Comparison of ENCODE assay signal across 8 mouse cellular contexts in genomic region chr4:129697191-129697590, GRCm38 (mm10). TPM values are rescaled to one million over a fixed set of nuclear protein-coding genes. Genes with fewer than 3 reads are reported as not detected.
DNase-seq lines count a peak whose midpoint lies in the region; ATAC-seq and TF ChIP-seq lines count a peak whose summit lies in the region.

No protein-coding gene starts in this region.

- TF ChIP-seq CTCF in intestine, postnatal 0 days (IDR thresholded peaks at IDR 0.05; ENCODE audit: low read depth), result no peak

- H3K36me3 ChIP-seq in liver, embryonic 11.5 days (ENCODE audit: control insufficient read depth, insufficient read depth, low read length), result peaks cover 13% of the 10 kb centered on the region
- H3K36me3 ChIP-seq in embryonic facial prominence, embryonic 15.5 days, result peaks cover 20% of the 10 kb centered on the region
- H3K36me3 ChIP-seq in intestine, postnatal 0 days (ENCODE audit: control insufficient read depth, insufficient read depth), result peaks cover 10% of the 10 kb centered on the region; the same call in 1 of the 2 replicates
- H3K36me3 ChIP-seq in neural tube, embryonic 14.5 days (ENCODE audit: control insufficient read depth, insufficient read depth, low read length), result peaks cover 10% of the 10 kb centered on the region; the same call in 1 of the 2 replicates

- no peak for ATAC-seq in liver, embryonic 11.5 days (replicated peaks; ENCODE audit: low FRiP score)
- ATAC-seq in embryonic facial prominence, embryonic 15.5 days (ENCODE audit: insufficient number of reproducible peaks, low FRiP score, low TSS enrichment, low read depth), result no peak
- ATAC-seq in intestine, postnatal 0 days, result no peak
- no peak for ATAC-seq in neural tube, embryonic 14.5 days (ENCODE audit: low read depth)

- no peak for DNase-seq in liver, embryonic 11.5 days (ENCODE audit: low spot score)
- DNase-seq in liver, result no peak
- no peak for DNase-seq in left cerebral cortex, adult 9 months (ENCODE audit: low spot score in 2 of 2)
- no peak for DNase-seq in cerebellum, postnatal 10 days
- DNase-seq in cerebellum, postnatal 14 days, result no peak

- H3K27ac ChIP-seq in liver, embryonic 11.5 days (ENCODE audit: low read depth, low read length), result peak overlapping the region; percentile 78; the same call in 1 of the 2 replicates
- H3K27ac ChIP-seq in embryonic facial prominence, embryonic 15.5 days (replicated peaks), result peak overlapping the region; percentile 90
- peak overlapping the region; percentile 68; the same call in 1 of the 2 replicates for H3K27ac ChIP-seq in intestine, postnatal 0 days (ENCODE audit: low read depth, low read length)
- peak overlapping the region; percentile 98 for H3K27ac ChIP-seq in neural tube, embryonic 14.5 days (ENCODE audit: low read depth, low read length)

- no peaks in the 10 kb centered on the region for H3K9me3 ChIP-seq in liver, embryonic 11.5 days (ENCODE audit: control insufficient read depth, low read length)
- H3K9me3 ChIP-seq in embryonic facial prominence, embryonic 15.5 days (replicated peaks), result no peaks in the 10 kb centered on the region
- no peaks in the 10 kb centered on the region for H3K9me3 ChIP-seq in intestine, postnatal 0 days (ENCODE audit: control insufficient read depth)
- no peaks in the 10 kb centered on the region for H3K9me3 ChIP-seq in neural tube, embryonic 14.5 days (ENCODE audit: control insufficient read depth, low read length)

- peak overlapping the region; percentile 81 for H3K9ac ChIP-seq in liver, embryonic 11.5 days (ENCODE audit: low read depth, low read length)
- H3K9ac ChIP-seq in embryonic facial prominence, embryonic 15.5 days, result no peak overlapping the region
- peak overlapping the region; percentile 64 for H3K9ac ChIP-seq in intestine, postnatal 0 days (ENCODE audit: low read depth, low read length)
- H3K9ac ChIP-seq in neural tube, embryonic 14.5 days (replicated peaks; ENCODE audit: low read depth, low read length), result peak overlapping the region; percentile 78

- H3K4me1 ChIP-seq in liver, embryonic 11.5 days (replicated peaks; ENCODE audit: control insufficient read depth, insufficient read depth, low read length), result peaks cover 13% of the 10 kb centered on the region
- H3K4me1 ChIP-seq in embryonic facial prominence, embryonic 15.5 days, result peaks cover 30% of the 10 kb centered on the region
- peaks cover 3% of the 10 kb centered on the region; the same call in 1 of the 2 replicates for H3K4me1 ChIP-seq in intestine, postnatal 0 days (replicated peaks; ENCODE audit: control insufficient read depth, insufficient read depth, low read length)
- H3K4me1 ChIP-seq in neural tube, embryonic 14.5 days (ENCODE audit: control insufficient read depth, insufficient read depth, low read length), result peaks cover 22% of the 10 kb centered on the region

- peak overlapping the region; percentile 84 for H3K4me2 ChIP-seq in liver, embryonic 11.5 days
- peak overlapping the region; percentile 78 for H3K4me2 ChIP-seq in embryonic facial prominence, embryonic 15.5 days (replicated peaks)
- H3K4me2 ChIP-seq in intestine, postnatal 0 days (replicated peaks; ENCODE audit: low read depth), result peak overlapping the region; percentile 87
- peak overlapping the region; percentile 61 for H3K4me2 ChIP-seq in neural tube, embryonic 14.5 days (ENCODE audit: low read depth, low read length)

- H3K4me3 ChIP-seq in liver, embryonic 11.5 days (ENCODE audit: low read depth, low read length), result peak overlapping the region; percentile 83
- H3K4me3 ChIP-seq in embryonic facial prominence, embryonic 15.5 days (replicated peaks), result peak overlapping the region; percentile 72
- peak overlapping the region; percentile 65 for H3K4me3 ChIP-seq in intestine, postnatal 0 days (ENCODE audit: low read depth, low read length)
- peak overlapping the region; percentile 63 for H3K4me3 ChIP-seq in neural tube, embryonic 14.5 days (ENCODE audit: low read depth, low read length)

- no peaks in the 10 kb centered on the region for H3K27me3 ChIP-seq in liver, embryonic 11.5 days (replicated peaks; ENCODE audit: control insufficient read depth, insufficient read depth, low read length)
- no peaks in the 10 kb centered on the region for H3K27me3 ChIP-seq in embryonic facial prominence, embryonic 15.5 days
- H3K27me3 ChIP-seq in intestine, postnatal 0 days (replicated peaks; ENCODE audit: control insufficient read depth, insufficient read depth, low read length), result no peaks in the 10 kb centered on the region
- no peaks in the 10 kb centered on the region for H3K27me3 ChIP-seq in neural tube, embryonic 14.5 days (ENCODE audit: control insufficient read depth, insufficient read depth, low read length)

- 79% methylated on average over 7 of the region's 7 CpGs for WGBS in liver, embryonic 11.5 days
- 77% methylated on average over 7 of the region's 7 CpGs for WGBS in embryonic facial prominence, embryonic 15.5 days
- whole genome bisulfite sequencing in intestine, postnatal 0 days, result 81% methylated on average over 7 of the region's 7 CpGs
- 80% methylated on average over 7 of the region's 7 CpGs for WGBS in neural tube, embryonic 14.5 days

RNA-seq across cellular contexts. Expression of gene Tmem39b, which starts 0.6 kb away (rescaled TPM):
- polyA plus RNA-seq in liver, embryonic 11.5 days (2014; fragmentation: Nextera tagmentation; extraction: Ambion mirVana), result 24.1 and 24.7 TPM in 2 replicates
- polyA plus RNA-seq in embryonic facial prominence, embryonic 15.5 days (2015; fragmentation: Nextera tagmentation; extraction: Ambion mirVana), result 13.5 and 15.0 TPM in 2 replicates
- polyA plus RNA-seq in intestine, postnatal 0 days (2015; fragmentation: Nextera tagmentation; extraction: Ambion mirVana), result 4.0 and 4.6 TPM in 2 replicates
- polyA plus RNA-seq in neural tube, embryonic 14.5 days (2014; fragmentation: Nextera tagmentation; extraction: Ambion mirVana), result 22.9 and 23.3 TPM in 2 replicates

RNA-seq across cellular contexts. Expression of gene Kpna6, which starts 24.6 kb away (rescaled TPM):
- 11.7 and 12.6 TPM in 2 replicates for polyA plus RNA-seq in liver, embryonic 11.5 days (2014; fragmentation: Nextera tagmentation; extraction: Ambion mirVana)
- polyA plus RNA-seq in embryonic facial prominence, embryonic 15.5 days (2015; fragmentation: Nextera tagmentation; extraction: Ambion mirVana), result 15.3 and 16.3 TPM in 2 replicates
- polyA plus RNA-seq in intestine, postnatal 0 days (2015; fragmentation: Nextera tagmentation; extraction: Ambion mirVana), result 8.3 and 9.8 TPM in 2 replicates
- 17.2 and 19.7 TPM in 2 replicates for polyA plus RNA-seq in neural tube, embryonic 14.5 days (2014; fragmentation: Nextera tagmentation; extraction: Ambion mirVana)

RNA-seq across cellular contexts. Expression of gene Khdrbs1, which starts 44.9 kb away (rescaled TPM):
- 78.4 and 83.3 TPM in 2 replicates for polyA plus RNA-seq in liver, embryonic 11.5 days (2014; fragmentation: Nextera tagmentation; extraction: Ambion mirVana)
- polyA plus RNA-seq in embryonic facial prominence, embryonic 15.5 days (2015; fragmentation: Nextera tagmentation; extraction: Ambion mirVana), result 98.8 and 99.1 TPM in 2 replicates
- 33.9 and 40.0 TPM in 2 replicates for polyA plus RNA-seq in intestine, postnatal 0 days (2015; fragmentation: Nextera tagmentation; extraction: Ambion mirVana)
- 105 and 141 TPM in 2 replicates for polyA plus RNA-seq in neural tube, embryonic 14.5 days (2014; fragmentation: Nextera tagmentation; extraction: Ambion mirVana)

RNA-seq across cellular contexts. Expression of gene Txlna, which starts 56.3 kb away (rescaled TPM):
- 70.6 and 76.7 TPM in 2 replicates for polyA plus RNA-seq in liver, embryonic 11.5 days (2014; fragmentation: Nextera tagmentation; extraction: Ambion mirVana)
- polyA plus RNA-seq in embryonic facial prominence, embryonic 15.5 days (2015; fragmentation: Nextera tagmentation; extraction: Ambion mirVana), result 88.0 and 91.4 TPM in 2 replicates
- polyA plus RNA-seq in intestine, postnatal 0 days (2015; fragmentation: Nextera tagmentation; extraction: Ambion mirVana), result 18.5 and 19.2 TPM in 2 replicates
- 40.1 and 46.0 TPM in 2 replicates for polyA plus RNA-seq in neural tube, embryonic 14.5 days (2014; fragmentation: Nextera tagmentation; extraction: Ambion mirVana)
